Mouse (Mus musculus): ENCODE results near the gene Stpg4.

DNA sequence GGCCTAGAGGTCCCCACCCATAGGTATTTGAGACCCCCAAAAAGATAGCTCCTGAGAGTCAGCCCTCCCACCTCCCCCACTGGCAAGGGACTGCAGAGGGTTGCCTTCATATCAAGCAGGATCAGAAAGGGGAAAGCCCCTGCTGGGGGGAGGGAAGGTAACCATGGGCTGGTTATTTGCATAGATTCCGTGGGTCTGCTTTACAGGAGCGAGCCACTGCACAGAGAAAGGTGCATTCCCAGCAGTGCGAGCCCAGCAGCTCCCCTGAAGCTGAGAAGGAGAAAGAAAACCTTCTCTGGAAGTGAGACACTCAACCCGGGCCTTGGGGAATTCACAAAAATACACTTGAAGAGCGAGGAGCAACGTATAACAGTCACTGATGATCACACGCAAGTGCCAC, 9.5 kb downstream of the Stpg4 start:
- no peak for TF ChIP-seq CTCF (IDR thresholded peaks at IDR 0.05; ENCODE audit: insufficient read depth, low read depth, low read length)
- no peak for TF ChIP-seq POLR2A (IDR thresholded peaks at IDR 0.05; ENCODE audit: insufficient read depth, low read depth, low read length)
